ENCODE assay signal across 14 mouse cellular contexts in genomic region chr14:77867601-77868000, GRCm38 (mm10).
"Had no signal": no experiment of that assay in that cellular context is flagged by ENCODE, and none has a peak within 500 bp of the region (broad histone marks: within the 10 kb centered on the region; RNA-seq: fewer than 3 reads in every experiment).

No protein-coding gene starts in this region.

- H3K4me1 ChIP-seq: liver, embryonic 15.5 days; neural tube, embryonic 12.5 days; stomach, embryonic 15.5 days had no signal

- H3K9me3 ChIP-seq: limb, embryonic 10.5 days; liver, embryonic 15.5 days; midbrain, embryonic 13.5 days; neural tube, embryonic 12.5 days; stomach, embryonic 15.5 days had no signal

- H3K4me3 ChIP-seq: left cerebral cortex, adult 2 months; limb, embryonic 10.5 days; liver, embryonic 15.5 days; midbrain, embryonic 13.5 days; neural tube, embryonic 12.5 days; stomach, embryonic 15.5 days had no signal

- H3K36me3 ChIP-seq: liver, embryonic 15.5 days; midbrain, embryonic 13.5 days; neural tube, embryonic 12.5 days; stomach, embryonic 15.5 days had no signal

- H3K4me2 ChIP-seq: liver, embryonic 11.5 days; liver, embryonic 15.5 days; midbrain, embryonic 13.5 days; neural tube, embryonic 12.5 days; stomach, embryonic 15.5 days had no signal

- DNase-seq: kidney, adult 11 months; kidney, adult 9 months; kidney, postnatal 14 days; lung, adult 2 months; lung, postnatal 36 days; spleen, adult 18-20 months had no signal

- H3K27ac ChIP-seq: left cerebral cortex, adult 2 months; limb, embryonic 10.5 days; liver, embryonic 15.5 days; midbrain, embryonic 13.5 days; neural tube, embryonic 12.5 days; stomach, embryonic 15.5 days had no signal

- H3K27me3 ChIP-seq: liver, embryonic 15.5 days; midbrain, embryonic 13.5 days; neural tube, embryonic 12.5 days; stomach, embryonic 15.5 days had no signal

- H3K9ac ChIP-seq: liver, embryonic 15.5 days; midbrain, embryonic 13.5 days; neural tube, embryonic 12.5 days; stomach, embryonic 15.5 days had no signal

- ATAC-seq: lung, postnatal 0 days; midbrain, embryonic 13.5 days had no signal
